Mouse (Mus musculus) heart, embryonic 12.5 days (tissue): ENCODE results near the gene Tdp1. TPM values are rescaled to one million over a fixed set of nuclear protein-coding genes. Genes with fewer than 3 reads are reported as not detected.
A peak's percentile ranks its signal among the peaks of the same experiment; 100 is the strongest.
"Not testable (repeated sequence)": the region's sequence is repeated elsewhere in the genome, so short reads cannot be mapped to it uniquely, and the experiment has no call there.

Source experiments
- ATAC-seq: fragments of 200-750 bp; cut with Nextera tagmentation; 2 replicates; pipeline ENCODE4 v1.8.0; 2017; ENCODE audit warnings: moderate TSS enrichment, moderate library complexity; ENCODE audit not compliant: insufficient number of reproducible peaks, low FRiP score
- H3K27ac ChIP-seq: fragments of 300-500 bp; sonication (generic); 2 replicates; pipeline ENCODE4 v1.5.1; 2016; ENCODE audit warnings: mild to moderate bottlenecking, moderate library complexity; ENCODE audit not compliant: poor library complexity, severe bottlenecking
- H3K27me3 ChIP-seq: fragments of 300-500 bp; sonication (generic); replicated peaks from 2 replicates; pipeline ENCODE4 v1.6.1; 2016; ENCODE audit warnings: mild to moderate bottlenecking, moderate library complexity
- H3K36me3 ChIP-seq: fragments of 300-500 bp; sonication (generic); 2 replicates; pipeline ENCODE4 v1.6.1; 2016; ENCODE audit warnings: mild to moderate bottlenecking, moderate library complexity
- H3K4me1 ChIP-seq: fragments of 300-500 bp; sonication (generic); replicated peaks from 2 replicates; pipeline ENCODE4 v1.6.1; 2016; ENCODE audit warnings: mild to moderate bottlenecking
- H3K4me2 ChIP-seq: fragments of 300-500 bp; sonication (generic); 2 replicates; pipeline ENCODE4 v1.6.1; 2016; ENCODE audit warnings: mild to moderate bottlenecking, moderate library complexity
- H3K4me3 ChIP-seq: fragments of 300-500 bp; sonication (generic); 2 replicates; pipeline ENCODE4 v1.5.1; 2016; ENCODE audit warnings: mild to moderate bottlenecking
- H3K9ac ChIP-seq: fragments of 300-500 bp; sonication (generic); 2 replicates; pipeline ENCODE4 v1.6.1; 2016; ENCODE audit warnings: mild to moderate bottlenecking, moderate library complexity
- H3K9me3 ChIP-seq: fragments of 300-500 bp; sonication (generic); replicated peaks from 2 replicates; pipeline ENCODE4 v1.6.1; 2016; ENCODE audit warnings: mild to moderate bottlenecking, moderate library complexity
- WGBS: fragments of 180-500 bp; shearing (Covaris S2); methylation state at CpG from one replicate; pipeline ENCODE4 v1.1.7; 2016; 5-methylcytosine and 5-hydroxymethylcytosine counted together
- polyA plus RNA-seq: library from polyadenylated mRNA; unstranded; fragments of >200 nt; fragmentation: Nextera tagmentation; extraction: Ambion mirVana; gene quantifications from 2 replicates; pipeline ENCODE4 v1.2.1, GENCODE M21; 2016

Gene Tdp1
- polyA plus RNA-seq, 1 experiment from 2014 or later, result 29.9 TPM

DNA sequence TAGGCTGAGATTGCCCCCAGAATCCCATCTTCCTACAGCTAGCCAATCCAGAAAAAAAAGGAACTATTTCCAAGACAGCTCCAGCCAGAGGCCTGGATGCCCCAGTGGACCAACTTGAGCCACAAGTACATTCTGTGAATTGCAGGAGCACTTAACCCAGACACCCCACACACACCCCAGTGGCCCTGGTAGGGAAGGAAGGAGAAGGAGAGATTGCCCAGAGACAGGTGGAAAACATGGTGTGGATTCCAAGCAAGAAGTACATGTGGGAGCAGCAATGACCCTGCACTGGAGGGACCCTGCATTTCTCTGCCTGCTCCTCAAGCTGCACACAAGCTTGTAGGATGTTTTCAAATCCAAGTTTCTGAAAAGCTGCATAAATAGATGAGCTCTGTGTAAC is 75.0 kb downstream of the Tdp1 start:
- H3K27ac ChIP-seq, result no peak overlapping the region
- H3K4me3 ChIP-seq, result no peak overlapping the region
- H3K27me3 ChIP-seq, result peaks cover 23% of the 10 kb centered on the region
- H3K9ac ChIP-seq, result no peak overlapping the region
- H3K9me3 ChIP-seq, result no peaks in the 10 kb centered on the region
- peaks cover 12% of the 10 kb centered on the region for H3K4me1 ChIP-seq
- peaks cover 4% of the 10 kb centered on the region; the same call in 1 of the 2 replicates for H3K36me3 ChIP-seq
- H3K4me2 ChIP-seq, result no peak overlapping the region
- no peak for ATAC-seq

- Histone ChIP-seq H3K36me3 (peaks cover 4% of the 10 kb centered on the region; the same call in 1 of the 2 replicates), H3K9me3 (no peaks in the 10 kb centered on the region), H3K4me2 (no peak overlapping the region), H3K4me1 (peaks cover 18% of the 10 kb centered on the region), H3K4me3 (no peak overlapping the region), H3K27me3 (peaks cover 30% of the 10 kb centered on the region), H3K9ac (no peak overlapping the region), H3K27ac (no peak overlapping the region)
- no peak for ATAC-seq
- WGBS, result 30% methylated on average over 10 of the region's 10 CpGs
Observed at GRCm38 (mm10) chr12:99959930-99960329, 75.6 kb downstream of the Tdp1 start.

DNA sequence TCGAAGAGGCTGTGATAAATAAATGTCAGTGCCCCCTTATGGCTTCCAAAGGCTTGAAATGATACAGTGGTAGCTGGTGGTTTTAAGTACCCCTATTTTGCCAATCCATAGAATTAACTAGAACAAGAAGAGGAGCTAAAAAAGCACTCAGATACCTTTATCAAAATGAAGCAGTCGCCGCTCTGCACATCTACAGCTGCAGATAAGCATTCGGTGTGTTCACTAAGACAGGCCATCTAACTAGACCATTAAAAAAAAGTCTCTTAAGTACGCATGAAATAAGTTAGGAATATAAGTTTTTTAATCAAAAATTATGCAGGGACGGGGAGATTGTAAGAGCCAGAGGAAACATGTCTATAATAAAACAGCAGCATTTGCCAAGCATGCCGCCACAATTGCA is 76.4 kb downstream of the Tdp1 start:
- no peak for ATAC-seq
- Histone ChIP-seq H3K27ac (no peak overlapping the region), H3K9ac (no peak overlapping the region), H3K36me3 (peaks cover under 1% of the 10 kb centered on the region; the same call in 1 of the 2 replicates), H3K9me3 (no peaks in the 10 kb centered on the region), H3K27me3 (peaks cover 36% of the 10 kb centered on the region), H3K4me2 (no peak overlapping the region), H3K4me1 (peaks cover 25% of the 10 kb centered on the region), H3K4me3 (no peak overlapping the region)
- 72% methylated on average over 7 of the region's 7 CpGs for WGBS

GRCm38 (mm10) chr12:99964301-99965202 is 80.2 kb downstream of the Tdp1 start, which contains the start of gene Kcnk13:
Gene Kcnk13, plus strand, starts transcription at chr12:99964499.
- Histone ChIP-seq H3K4me2 (peak within 1 kb of the TSS; percentile 91), H3K27ac (no peak within 1 kb of the TSS), H3K27me3 (peaks cover 75% of the 10 kb centered on the region), H3K9ac (peak within 1 kb of the TSS; percentile 23), H3K4me1 (peaks cover 36% of the 10 kb centered on the region), H3K36me3 (no peaks in the 10 kb centered on the region), H3K9me3 (no peaks in the 10 kb centered on the region; the same call in 1 of the 2 replicates), H3K4me3 (peak within 1 kb of the TSS; percentile 47)
- peak; percentile 15; the same call in 1 of the 2 replicates for ATAC-seq
- WGBS, result 2% methylated on average over 39 of the region's 39 CpGs

DNA sequence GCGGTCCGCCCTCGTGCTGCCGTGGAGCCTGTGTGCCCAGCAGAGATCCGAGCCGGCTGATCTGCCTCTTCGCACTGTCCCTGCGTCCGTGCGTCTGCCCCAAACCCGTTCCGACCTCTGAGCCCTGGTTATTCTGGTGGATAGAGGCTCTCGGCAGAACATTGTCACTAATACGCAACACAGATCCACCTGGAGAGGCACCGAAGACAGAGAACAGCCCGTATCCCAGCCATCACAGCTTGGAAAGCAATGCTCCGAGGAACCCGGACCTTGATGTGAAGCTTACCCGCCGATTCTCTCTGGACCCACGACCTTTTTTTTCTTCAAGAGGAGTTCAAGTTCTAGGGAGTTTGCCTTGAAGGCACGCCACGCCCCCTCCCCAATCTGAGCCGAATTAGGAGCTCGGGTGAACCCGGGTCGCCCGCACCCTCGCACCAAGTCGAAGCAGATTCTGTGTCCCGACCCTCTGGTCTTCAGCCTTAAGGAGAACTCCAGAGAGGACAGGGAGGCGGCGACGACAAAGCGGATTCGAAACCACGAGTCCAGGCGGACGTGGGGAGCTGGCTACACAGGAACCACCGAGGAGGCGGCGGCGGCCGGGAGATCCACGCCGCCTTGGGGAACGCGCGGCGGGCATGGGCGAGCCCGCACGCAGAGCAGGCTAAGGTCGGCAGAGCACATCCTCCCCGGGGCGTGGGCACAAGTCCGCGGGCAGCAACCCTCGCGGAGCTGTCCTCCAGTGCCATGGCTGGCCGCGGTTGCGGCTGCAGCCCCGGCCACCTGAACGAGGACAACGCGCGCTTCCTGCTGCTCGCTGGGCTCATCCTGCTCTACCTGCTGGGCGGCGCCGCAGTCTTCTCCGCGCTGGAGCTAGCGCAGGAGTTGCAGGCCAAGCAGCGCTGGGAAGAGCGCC is 81.1 kb downstream of the Tdp1 start:
- H3K4me1 ChIP-seq, result peaks cover 30% of the 10 kb centered on the region
- under 1% methylated on average over 77 of the region's 77 CpGs for WGBS
- H3K27me3 ChIP-seq, result peaks cover 81% of the 10 kb centered on the region
- peak overlapping the region; percentile 47 for H3K4me3 ChIP-seq
- ATAC-seq, result peak; percentile 34
- H3K9ac ChIP-seq, result peak overlapping the region; percentile 23
- H3K9me3 ChIP-seq, result no peaks in the 10 kb centered on the region; the same call in 1 of the 2 replicates
- H3K27ac ChIP-seq, result no peak overlapping the region
- peak overlapping the region; percentile 91 for H3K4me2 ChIP-seq
- H3K36me3 ChIP-seq, result no peaks in the 10 kb centered on the region

DNA sequence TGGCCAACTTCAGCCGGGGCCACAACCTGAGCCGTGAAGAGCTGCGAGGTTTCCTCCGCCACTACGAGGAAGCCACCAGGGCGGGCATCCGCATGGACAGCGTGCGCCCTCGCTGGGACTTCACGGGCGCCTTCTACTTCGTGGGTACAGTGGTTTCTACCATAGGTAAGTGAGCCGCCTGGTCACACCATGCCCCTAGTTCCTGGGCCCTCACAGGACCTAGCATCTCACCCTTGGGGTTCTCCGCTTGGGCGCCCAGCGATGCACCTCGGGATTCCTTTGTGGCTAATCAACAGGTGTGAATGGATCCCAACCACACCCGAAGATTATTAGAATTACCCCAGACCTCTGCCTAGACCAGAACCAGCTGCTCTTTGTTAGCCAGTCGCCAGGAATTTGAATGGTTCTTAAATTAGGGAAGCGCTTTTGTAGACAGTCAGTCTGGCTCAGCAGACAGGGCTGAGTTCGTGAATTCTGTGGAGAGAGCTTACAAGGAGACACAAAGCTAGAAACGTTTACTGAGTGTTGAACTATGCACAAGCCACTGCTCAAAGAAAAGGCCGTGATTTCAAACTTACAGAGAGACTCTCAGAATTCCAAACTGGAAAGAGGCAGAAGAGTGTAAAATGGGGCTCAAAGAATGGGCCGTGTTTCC is 81.9 kb downstream of the Tdp1 start:
- ATAC-seq, result no peak
- no peak overlapping the region for H3K27ac ChIP-seq
- no peaks in the 10 kb centered on the region for H3K36me3 ChIP-seq
- H3K9ac ChIP-seq, result peak overlapping the region; percentile 23
- no peaks in the 10 kb centered on the region; the same call in 1 of the 2 replicates for H3K9me3 ChIP-seq
- H3K4me3 ChIP-seq, result peak overlapping the region; percentile 47
- H3K27me3 ChIP-seq, result peaks cover 78% of the 10 kb centered on the region
- peaks cover 30% of the 10 kb centered on the region for H3K4me1 ChIP-seq
- peak overlapping the region; percentile 91 for H3K4me2 ChIP-seq
- WGBS, result 6% methylated on average over 25 of the region's 25 CpGs

DNA sequence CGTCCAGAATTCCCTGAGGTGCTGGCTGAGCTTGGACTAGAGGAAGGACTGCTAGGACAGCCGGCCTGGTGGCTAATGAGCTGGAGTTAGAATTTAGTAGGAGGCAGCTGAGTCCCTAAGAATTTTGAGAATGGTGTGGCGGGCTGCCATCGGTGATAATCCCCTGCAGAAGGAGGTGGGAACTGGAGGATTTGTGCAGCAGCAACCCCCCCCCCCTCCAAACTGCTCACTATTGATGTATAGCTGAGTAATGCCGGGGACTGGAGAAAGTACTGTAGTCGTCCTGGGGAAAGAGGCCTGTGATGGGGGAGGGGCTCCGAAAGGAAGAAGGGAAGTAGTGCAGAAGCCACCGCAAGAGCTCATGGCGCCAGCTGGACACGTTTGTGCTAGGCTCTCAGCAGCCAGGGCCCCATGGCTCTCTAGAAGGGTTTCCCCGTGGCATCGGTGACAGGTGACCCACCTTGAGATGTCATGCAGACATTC is 82.6 kb downstream of the Tdp1 start:
- Histone ChIP-seq H3K27me3 (peaks cover 79% of the 10 kb centered on the region), H3K9me3 (no peaks in the 10 kb centered on the region; the same call in 1 of the 2 replicates), H3K4me1 (peaks cover 30% of the 10 kb centered on the region), H3K4me2 (no peak overlapping the region), H3K36me3 (no peaks in the 10 kb centered on the region), H3K4me3 (no peak overlapping the region), H3K27ac (no peak overlapping the region), H3K9ac (no peak overlapping the region)
- ATAC-seq, result no peak
- WGBS, result 15% methylated on average over 12 of the region's 12 CpGs

GRCm38 (mm10) chr12:99969906-99970305 is 85.6 kb downstream of the Tdp1 start:
- no peaks in the 10 kb centered on the region for H3K36me3 ChIP-seq
- 67% methylated on average over 4 of the region's 4 CpGs for WGBS
- no peak overlapping the region for H3K9ac ChIP-seq
- H3K4me3 ChIP-seq, result no peak overlapping the region
- no peak overlapping the region for H3K27ac ChIP-seq
- H3K27me3 ChIP-seq, result peaks cover 58% of the 10 kb centered on the region
- no peak for ATAC-seq
- no peak overlapping the region for H3K4me2 ChIP-seq
- H3K9me3 ChIP-seq, result peaks cover 4% of the 10 kb centered on the region; the same call in 1 of the 2 replicates
- peaks cover 21% of the 10 kb centered on the region for H3K4me1 ChIP-seq

GRCm38 (mm10) chr12:99971205-99971894 is 87.0 kb downstream of the Tdp1 start:
- H3K9me3 ChIP-seq, H3K27ac ChIP-seq, H3K9ac ChIP-seq, H3K36me3 ChIP-seq, ATAC-seq, H3K4me2 ChIP-seq, H3K4me3 ChIP-seq, H3K4me1 ChIP-seq: not testable (repeated sequence)
- peaks cover 45% of the 10 kb centered on the region for H3K27me3 ChIP-seq
- WGBS, result 66% methylated on average over 7 of the region's 7 CpGs

DNA sequence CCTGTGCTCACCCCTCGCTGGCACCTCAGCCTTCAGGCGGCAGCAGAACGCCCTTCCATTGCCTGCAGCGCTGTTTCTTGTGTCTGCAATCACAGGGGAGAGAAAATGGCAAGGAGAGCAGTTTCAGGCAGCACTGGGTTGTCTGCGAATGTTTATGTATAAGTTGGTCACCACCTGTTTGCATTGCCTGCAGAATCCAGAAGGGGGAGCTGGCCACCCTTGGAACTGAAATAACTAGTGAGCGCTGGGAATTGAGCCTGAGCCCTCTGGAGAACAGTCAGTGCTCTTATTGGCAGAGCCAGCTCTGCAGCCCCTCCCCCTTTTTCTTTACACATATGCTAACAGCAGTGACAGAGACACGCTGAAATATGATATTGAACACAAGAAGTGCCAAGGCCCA is 88.5 kb downstream of the Tdp1 start:
- Histone ChIP-seq H3K27ac (no peak overlapping the region), H3K4me1 (no peaks in the 10 kb centered on the region), H3K36me3 (no peaks in the 10 kb centered on the region), H3K27me3 (peaks cover 30% of the 10 kb centered on the region), H3K4me3 (no peak overlapping the region), H3K9me3 (peaks cover 4% of the 10 kb centered on the region), H3K4me2 (no peak overlapping the region), H3K9ac (no peak overlapping the region)
- no peak for ATAC-seq
- 44% methylated on average over 7 of the region's 7 CpGs for WGBS
